Mouse (Mus musculus) liver, embryonic 14.5 days (tissue): Measurements from ENCODE around the gene Srgap2. TPM values are rescaled to one million over a fixed set of nuclear protein-coding genes. Genes with fewer than 3 reads are reported as not detected.

ENCODE experiments used
- ATAC-seq: fragments of 200-750 bp; cut with Nextera tagmentation; 2 replicates; pipeline ENCODE4 v1.8.0; 2017; ENCODE audit warnings: moderate number of reproducible peaks, mild to moderate bottlenecking, moderate library complexity; ENCODE audit not compliant: insufficient read depth
- DNase-seq, 3 experiments: peaks; one replicate each; pipeline ENCODE4 v3.0.0-alpha.2; 2012 to 2013; ENCODE audit warnings: low read depth in 3 of 3, low spot score in 3 of 3
- H3K27ac ChIP-seq: fragments of 300-500 bp; sonication (generic); 2 replicates; pipeline ENCODE4 v1.5.1; 2014; ENCODE audit warnings: moderate library complexity, mild to moderate bottlenecking, control low read depth, inconsistent platforms
- H3K27me3 ChIP-seq: fragments of 300-500 bp; sonication (generic); 2 replicates; pipeline ENCODE4 v1.6.1; 2014; ENCODE audit warnings: mild to moderate bottlenecking, low read length, moderate library complexity; ENCODE audit not compliant: control insufficient read depth, insufficient read depth
- H3K36me3 ChIP-seq: fragments of 300-500 bp; sonication (generic); replicated peaks from 2 replicates; pipeline ENCODE4 v1.6.1; 2014; ENCODE audit warnings: low read depth; ENCODE audit not compliant: control insufficient read depth, insufficient read depth
- H3K4me1 ChIP-seq, 2 experiments: fragments of 200-500 bp in 1 of 2; fragments of 300-500 bp in 1 of 2; sonication (generic) in 1 of 2; replicated peaks; 2 replicates each; pipeline ENCODE4 v1.6.1; 2012 to 2014; ENCODE audit warnings: antibody characterized with exemption in 1 of 2, inconsistent platforms in 1 of 2, low read length in 1 of 2; ENCODE audit not compliant: control insufficient read depth in 2 of 2, insufficient read depth in 2 of 2
- H3K4me2 ChIP-seq: fragments of 300-500 bp; sonication (generic); 2 replicates; pipeline ENCODE4 v1.6.1; 2014; ENCODE audit warnings: low read depth, mild to moderate bottlenecking, control low read depth, moderate library complexity
- H3K4me3 ChIP-seq, 2 experiments: fragments of 200-500 bp in 1 of 2; fragments of 300-500 bp in 1 of 2; sonication (generic) in 1 of 2; 2 replicates each; pipeline ENCODE4 v1.5.1; 2012 to 2014; ENCODE audit warnings: low read depth in 2 of 2, low read length in 2 of 2, mild to moderate bottlenecking in 2 of 2, control low read depth in 1 of 2, inconsistent platforms in 1 of 2, moderate library complexity in 1 of 2; ENCODE audit not compliant: insufficient read depth in 1 of 2
- H3K9ac ChIP-seq: fragments of 300-500 bp; sonication (generic); replicated peaks from 2 replicates; pipeline ENCODE4 v1.6.1; 2014; ENCODE audit warnings: mild to moderate bottlenecking, control low read depth, moderate library complexity
- H3K9me3 ChIP-seq: fragments of 300-500 bp; sonication (generic); 2 replicates; pipeline ENCODE4 v1.6.1; 2016; ENCODE audit warnings: low read length, mixed read lengths; ENCODE audit not compliant: control insufficient read depth
- CTCF ChIP-seq: IDR thresholded peaks from 2 replicates; pipeline ENCODE4 v1.5.1; 2016; ENCODE audit warnings: antibody characterized with exemption, low read depth, control low read depth
- EP300 ChIP-seq: IDR thresholded peaks from 2 replicates; pipeline ENCODE4 v1.6.1; 2016; ENCODE audit warnings: antibody characterized with exemption, low read depth
- WGBS: fragments of 180-500 bp; shearing (Covaris S2); extraction: QIAGEN DNeasy Blood & Tissue Kit; methylation state at CpG from one replicate; pipeline ENCODE4 v1.1.7; 2014; ENCODE audit not compliant: insufficient replicate concordance; 5-methylcytosine and 5-hydroxymethylcytosine counted together
- polyA plus RNA-seq, 2 experiments: library from polyadenylated mRNA; depleted of rRNA in 1 of 2; stranded (reverse) in 1 of 2; unstranded in 1 of 2; fragments of >200 nt; fragmentation: Nextera tagmentation in 1 of 2; extraction: Ambion mirVana in 1 of 2; gene quantifications; 2 replicates each; pipeline versions ENCODE4 v1.2.1 to v1.2.3; 2012 to 2014

Srgap2 gene
- polyA plus RNA-seq, 2 experiments, result 3.9 to 4.9 TPM

- DNase-seq (no peak), ATAC-seq (no peak)
- H3K4me3 ChIP-seq, result no peak overlapping the region
- H3K4me1 ChIP-seq, result 0 out of 4 replicates have a peak, but pooled peaks cover 0 to 2% of the 10 kb centered on the region in 2 experiments
- H3K9ac ChIP-seq, result no peak overlapping the region
- H3K9me3 ChIP-seq, result no peaks in the 10 kb centered on the region
- H3K27ac ChIP-seq, result no peak overlapping the region
- WGBS, result 43% methylated on average over 3 of the region's 3 CpGs
- no peaks in the 10 kb centered on the region for H3K27me3 ChIP-seq
- H3K4me2 ChIP-seq, result no peak overlapping the region
- no peak for TF ChIP-seq EP300
- TF ChIP-seq CTCF, result no peak
- no peaks in the 10 kb centered on the region for H3K36me3 ChIP-seq
These were observed 166.4 kb downstream of the Srgap2 start for GRCm38 (mm10) chr1:131360800-131361199.

DNA sequence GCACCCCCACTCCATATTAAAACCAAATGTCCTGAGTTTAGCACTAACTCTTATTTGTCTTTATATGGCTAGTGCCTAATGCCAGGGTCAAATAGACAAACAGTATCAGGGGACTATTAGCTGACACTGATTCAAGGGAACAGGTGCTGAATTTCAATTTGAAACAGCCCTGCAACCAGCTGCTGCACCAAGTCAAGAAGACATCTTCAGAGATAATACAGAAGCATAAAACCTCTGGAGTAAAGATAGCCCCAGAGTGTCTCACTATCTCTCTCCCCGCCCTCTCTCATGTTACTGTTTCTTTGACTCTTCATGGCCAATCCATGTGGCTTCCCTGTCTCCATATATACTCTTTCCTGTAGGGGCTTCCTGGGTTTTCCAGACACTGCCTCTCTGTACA is 167.5 kb downstream of the Srgap2 start:
- 43% methylated on average over 1 of the region's 1 CpGs for WGBS
- no peak overlapping the region for H3K4me3 ChIP-seq
- no peaks in the 10 kb centered on the region for H3K9me3 ChIP-seq
- H3K4me2 ChIP-seq, result no peak overlapping the region
- H3K27me3 ChIP-seq, result no peaks in the 10 kb centered on the region
- H3K4me1 ChIP-seq, result 0 out of 4 replicates have a peak, but pooled peaks cover 0 to 2% of the 10 kb centered on the region in 2 experiments
- ATAC-seq (no peak), DNase-seq (no peak)
- no peak overlapping the region for H3K27ac ChIP-seq
- H3K9ac ChIP-seq, result no peak overlapping the region
- H3K36me3 ChIP-seq, result peaks cover 7% of the 10 kb centered on the region
- TF ChIP-seq CTCF, result no peak
- no peak for TF ChIP-seq EP300

DNA sequence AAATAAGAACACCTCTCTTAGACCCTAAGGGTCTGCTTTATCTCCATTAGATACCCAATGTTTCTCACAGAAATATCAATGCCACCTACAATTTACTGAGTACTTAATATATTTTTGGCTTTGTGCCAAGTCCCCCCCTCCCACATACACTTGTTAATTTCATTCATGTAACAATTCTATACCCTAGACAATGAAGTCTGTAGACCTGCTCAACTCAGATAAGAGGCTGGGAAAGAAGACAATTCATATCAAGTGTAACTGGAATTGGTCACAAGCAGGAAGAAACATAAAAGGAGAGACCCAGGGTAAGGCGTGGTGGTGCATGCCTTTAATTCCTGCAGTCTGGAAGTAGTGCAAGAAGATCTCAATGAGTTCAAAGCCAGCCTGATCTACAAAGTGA is 169.9 kb downstream of the Srgap2 start:
- Histone ChIP-seq H3K27me3 (no peaks in the 10 kb centered on the region), H3K4me2 (no peak overlapping the region), H3K27ac (no peak overlapping the region), H3K4me3 (no peak overlapping the region), H3K4me1 (0 out of 4 replicates have a peak, but pooled peaks cover 0 to 2% of the 10 kb centered on the region in 2 experiments), H3K36me3 (peaks cover 7% of the 10 kb centered on the region), H3K9me3 (no peaks in the 10 kb centered on the region), H3K9ac (no peak overlapping the region)
- no peak for TF ChIP-seq EP300
- TF ChIP-seq CTCF, result no peak
- ATAC-seq (no peak), DNase-seq (no peak)
- 45% methylated on average over 1 of the region's 1 CpGs for WGBS

GRCm38 (mm10) chr1:131351436-131351835 is 175.7 kb downstream of the Srgap2 start:
- Histone ChIP-seq H3K9ac (no peak overlapping the region), H3K27me3 (no peaks in the 10 kb centered on the region), H3K4me2 (no peak overlapping the region), H3K36me3 (peaks cover 7% of the 10 kb centered on the region), H3K9me3 (no peaks in the 10 kb centered on the region), H3K4me3 (no peak overlapping the region), H3K4me1 (no peaks in the 10 kb centered on the region), H3K27ac (no peak overlapping the region)
- ATAC-seq (no peak), DNase-seq (no peak)
- WGBS, result 66% methylated on average over 2 of the region's 2 CpGs
- TF ChIP-seq EP300 (no peak), CTCF (no peak)

DNA sequence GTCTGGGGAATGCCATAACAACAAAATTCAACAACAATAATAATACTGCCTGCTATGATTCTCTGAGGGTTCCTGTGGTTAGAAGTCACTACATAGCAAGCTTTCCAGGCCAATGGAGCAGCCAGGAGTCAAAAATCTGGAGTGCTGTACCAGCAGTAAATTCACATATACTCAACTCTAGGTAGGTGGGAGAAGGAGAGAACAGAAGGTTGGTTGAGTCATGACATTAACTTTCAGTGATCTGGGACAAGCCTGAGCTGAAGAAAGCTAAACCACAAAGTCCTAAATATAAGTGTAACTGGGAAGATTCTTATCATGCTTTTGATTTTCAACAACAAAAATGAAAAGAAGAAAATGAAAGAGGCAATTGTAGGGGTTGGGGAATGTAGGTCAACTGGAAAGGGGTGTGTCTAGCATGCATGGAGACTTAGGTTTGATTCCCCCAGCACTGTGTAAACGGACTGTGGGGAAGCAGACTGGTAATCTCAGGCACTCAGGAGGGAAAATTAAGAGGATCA is 177.1 kb downstream of the Srgap2 start:
- H3K9me3 ChIP-seq, result no peaks in the 10 kb centered on the region
- H3K27ac ChIP-seq, result no peak overlapping the region
- DNase-seq (no peak), ATAC-seq (no peak)
- H3K4me1 ChIP-seq, result no peaks in the 10 kb centered on the region
- no peak overlapping the region for H3K9ac ChIP-seq
- no peaks in the 10 kb centered on the region for H3K27me3 ChIP-seq
- H3K4me3 ChIP-seq, result no peak overlapping the region
- TF ChIP-seq EP300 (no peak), CTCF (no peak)
- WGBS, result 53% methylated on average over 1 of the region's 1 CpGs
- peaks cover 3% of the 10 kb centered on the region for H3K36me3 ChIP-seq
- H3K4me2 ChIP-seq, result no peak overlapping the region
